ENCODE assay signal across 13 mouse cellular contexts in genomic region chr14:66475026-66475425, GRCm38 (mm10).
DNase-seq lines count a peak whose midpoint lies in the region; ATAC-seq and TF ChIP-seq lines count a peak whose summit lies in the region.
"Had no signal": no experiment of that assay in that cellular context is flagged by ENCODE, and none has a peak within 500 bp of the region (broad histone marks: within the 10 kb centered on the region; RNA-seq: fewer than 3 reads in every experiment).

No protein-coding gene starts in this region.

- no peaks in the 10 kb centered on the region for H3K36me3 ChIP-seq in kidney, embryonic 15.5 days
- H3K36me3 ChIP-seq in ES-E14 (ENCODE audit: control insufficient read depth, insufficient read depth, low read length, poor library complexity, severe bottlenecking), result no peaks in the 10 kb centered on the region
- no peaks in the 10 kb centered on the region for H3K36me3 ChIP-seq in limb, embryonic 10.5 days
- H3K36me3 ChIP-seq: forebrain, embryonic 12.5 days; limb, embryonic 15.5 days; neural tube, embryonic 12.5 days had no signal

- H3K9ac ChIP-seq in kidney, embryonic 15.5 days, result no peak overlapping the region
- H3K9ac ChIP-seq in ES-E14 (ENCODE audit: insufficient read depth, low read depth, low read length, poor library complexity, severe bottlenecking), result no peak overlapping the region
- H3K9ac ChIP-seq: forebrain, embryonic 12.5 days; limb, embryonic 15.5 days; neural tube, embryonic 12.5 days had no signal

- in situ Hi-C loops in ES-E14 (cut with MboI; ENCODE audit: low sequenced_read_pairs in 2 of 2, unreplicated experiment in 2 of 2), result no loop called here

- no peaks in the 10 kb centered on the region for H3K4me1 ChIP-seq in kidney, embryonic 15.5 days
- H3K4me1 ChIP-seq in ES-E14 (ENCODE audit: control insufficient read depth in 2 of 2, insufficient read depth in 2 of 2, low read length in 2 of 2, poor library complexity in 1 of 2), result no peaks in the 10 kb centered on the region
- H3K4me1 ChIP-seq in limb, embryonic 10.5 days, result no peaks in the 10 kb centered on the region
- H3K4me1 ChIP-seq: limb, embryonic 15.5 days had no signal

- H3K4me2 ChIP-seq in kidney, embryonic 15.5 days, result no peak overlapping the region
- H3K4me2 ChIP-seq: forebrain, embryonic 12.5 days; limb, embryonic 15.5 days; neural tube, embryonic 12.5 days had no signal

- H3K4me3 ChIP-seq in kidney, embryonic 15.5 days (replicated peaks), result no peak overlapping the region
- H3K4me3 ChIP-seq in ES-E14 (ENCODE audit: insufficient read depth in 1 of 2, low read depth in 1 of 2, low read length in 2 of 2, poor library complexity in 1 of 2, severe bottlenecking in 1 of 2), result no peak overlapping the region
- H3K4me3 ChIP-seq in limb, embryonic 10.5 days, result no peak overlapping the region
- H3K4me3 ChIP-seq: forebrain, embryonic 12.5 days; limb, embryonic 15.5 days; neural tube, embryonic 12.5 days had no signal

- no peak overlapping the region for H3K27ac ChIP-seq in kidney, embryonic 15.5 days
- no peak overlapping the region for H3K27ac ChIP-seq in ES-E14 (ENCODE audit: insufficient read depth, low read depth, low read length, poor library complexity, severe bottlenecking)
- H3K27ac ChIP-seq in limb, embryonic 10.5 days, result no peak overlapping the region
- H3K27ac ChIP-seq: forebrain, embryonic 12.5 days; limb, embryonic 15.5 days; neural tube, embryonic 12.5 days had no signal

- WGBS in kidney, embryonic 15.5 days, result 76% methylated on average over 1 of the region's 1 CpGs
- WGBS in limb, embryonic 10.5 days, result 78% methylated on average over 1 of the region's 1 CpGs

- peak; percentile 33 for DNase-seq in kidney, adult 9 months
- DNase-seq in 416B (ENCODE audit: low read depth), result peak; percentile 61
- DNase-seq in ES-E14 (ENCODE audit: low read depth, low spot score), result peak; percentile 21
- DNase-seq in c-Kit-positive CD71-negative TER-119-negative erythroid progenitor cells, embryonic 14.5 days (ENCODE audit: low read depth), result peak; percentile 20
- DNase-seq in neural tube, embryonic 10.5 days (ENCODE audit: extremely low spot score, low spot score), result no peak
- no peak for DNase-seq in limb, embryonic 10.5 days (ENCODE audit: low spot score)
- DNase-seq in right cerebral cortex, postnatal 14 days, result no peak
- DNase-seq: heart, postnatal 36 days; thymus, adult 18-20 months had no signal

- ATAC-seq in kidney, embryonic 15.5 days (replicated peaks; ENCODE audit: low FRiP score), result no peak

- H3K27me3 ChIP-seq in kidney, embryonic 15.5 days, result no peaks in the 10 kb centered on the region
- H3K27me3 ChIP-seq in limb, embryonic 10.5 days (ENCODE audit: low read depth, poor library complexity, severe bottlenecking), result no peaks in the 10 kb centered on the region
- H3K27me3 ChIP-seq: forebrain, embryonic 12.5 days; limb, embryonic 15.5 days; neural tube, embryonic 12.5 days had no signal

- H3K9me3 ChIP-seq in kidney, embryonic 15.5 days (replicated peaks), result no peaks in the 10 kb centered on the region
- H3K9me3 ChIP-seq in ES-E14 (ENCODE audit: control insufficient read depth, insufficient read depth, low read depth, low read length), result no peaks in the 10 kb centered on the region
- H3K9me3 ChIP-seq in limb, embryonic 10.5 days (replicated peaks), result no peaks in the 10 kb centered on the region
- H3K9me3 ChIP-seq: forebrain, embryonic 12.5 days; limb, embryonic 15.5 days had no signal

TF ChIP-seq in ES-E14, 5 proteins besides CTCF, POLR2A, EP300 and RAD21:
- no peak for TF ChIP-seq CHD2 (IDR thresholded peaks at IDR 0.05; ENCODE audit: low read depth, low read length)
- no peak for TF ChIP-seq ZNF384 (IDR thresholded peaks at IDR 0.05; ENCODE audit: low read depth, low read length)
- TF ChIP-seq MAFK (IDR thresholded peaks at IDR 0.05; ENCODE audit: insufficient read depth, low read depth, low read length), result no peak
- TF ChIP-seq HCFC1 (IDR thresholded peaks at IDR 0.05; ENCODE audit: borderline replicate concordance, insufficient read depth, low read length), result no peak
- no peak for TF ChIP-seq ZC3H11A (IDR thresholded peaks at IDR 0.05; ENCODE audit: borderline replicate concordance, low read depth, low read length)

Comparison
In these comparisons a context has a peak if more than half of its experiments do, and no peak if none do; other contexts are left out.
1. DNase-seq: peak in kidney, adult 9 months (single experiment), 416B (single experiment), ES-E14 (single experiment) and c-Kit-positive CD71-negative TER-119-negative erythroid progenitor cells, embryonic 14.5 days (single experiment); none in neural tube, embryonic 10.5 days (single experiment), limb, embryonic 10.5 days (single experiment) and right cerebral cortex, postnatal 14 days (single experiment).